Mouse (Mus musculus) thymus, adult 2 months (tissue): ENCODE data around the gene Stn1. TPM values are rescaled to one million over a fixed set of nuclear protein-coding genes. Genes with fewer than 3 reads are reported as not detected.

Experiments
- DNase-seq: peaks from one replicate; pipeline ENCODE4 v3.0.0; 2021
- H3K27ac ChIP-seq: fragments of 200-500 bp; 2 replicates; pipeline ENCODE4 v1.5.1; 2012; ENCODE audit warnings: low read length, control low read depth; ENCODE audit not compliant: control insufficient read depth, insufficient read depth
- H3K27me3 ChIP-seq: fragments of 200-500 bp; 2 replicates; pipeline ENCODE4 v1.6.1; 2012; ENCODE audit warnings: mild to moderate bottlenecking, low read length, moderate library complexity, mixed read lengths; ENCODE audit not compliant: control insufficient read depth, insufficient read depth
- H3K36me3 ChIP-seq: fragments of 200-500 bp; 2 replicates; pipeline ENCODE4 v1.6.1; 2012; ENCODE audit warnings: mild to moderate bottlenecking, low read length, moderate library complexity; ENCODE audit not compliant: control insufficient read depth, insufficient read depth
- H3K4me1 ChIP-seq: fragments of 200-500 bp; replicated peaks from 2 replicates; pipeline ENCODE4 v1.6.1; 2012; ENCODE audit warnings: low read length; ENCODE audit not compliant: control insufficient read depth, insufficient read depth
- H3K4me3 ChIP-seq: fragments of 200-500 bp; 2 replicates; pipeline ENCODE4 v1.5.1; 2012; ENCODE audit warnings: mild to moderate bottlenecking, low read length, control low read depth, moderate library complexity; ENCODE audit not compliant: control insufficient read depth, insufficient read depth
- CTCF ChIP-seq: fragments of 200-500 bp; IDR thresholded peaks from 2 replicates; pipeline ENCODE4 v1.5.1; 2012; ENCODE audit warnings: mild to moderate bottlenecking, control low read depth, low read length, moderate library complexity, borderline replicate concordance; ENCODE audit not compliant: control insufficient read depth, poor library complexity, insufficient read depth; ENCODE audit errors: extremely low read depth
- POLR2A ChIP-seq: fragments of 200-500 bp; IDR thresholded peaks from 2 replicates; pipeline ENCODE4 v1.6.1; 2012; ENCODE audit warnings: mild to moderate bottlenecking, low read length, control low read depth, moderate library complexity; ENCODE audit not compliant: control insufficient read depth, poor library complexity, insufficient read depth; ENCODE audit errors: extremely low read depth
- WGBS: fragments of 180-500 bp; shearing (Covaris S2); methylation state at CpG from one replicate; pipeline ENCODE4 v1.1.7; 2018; 5-methylcytosine and 5-hydroxymethylcytosine counted together
- polyA plus RNA-seq: library from polyadenylated mRNA; depleted of rRNA; stranded (reverse); fragments of >200 nt; gene quantifications from 2 replicates; pipeline ENCODE4 v1.2.3, GENCODE M21; 2012

The Stn1 gene
- polyA plus RNA-seq, 1 experiment = 24.8 TPM

DNA sequence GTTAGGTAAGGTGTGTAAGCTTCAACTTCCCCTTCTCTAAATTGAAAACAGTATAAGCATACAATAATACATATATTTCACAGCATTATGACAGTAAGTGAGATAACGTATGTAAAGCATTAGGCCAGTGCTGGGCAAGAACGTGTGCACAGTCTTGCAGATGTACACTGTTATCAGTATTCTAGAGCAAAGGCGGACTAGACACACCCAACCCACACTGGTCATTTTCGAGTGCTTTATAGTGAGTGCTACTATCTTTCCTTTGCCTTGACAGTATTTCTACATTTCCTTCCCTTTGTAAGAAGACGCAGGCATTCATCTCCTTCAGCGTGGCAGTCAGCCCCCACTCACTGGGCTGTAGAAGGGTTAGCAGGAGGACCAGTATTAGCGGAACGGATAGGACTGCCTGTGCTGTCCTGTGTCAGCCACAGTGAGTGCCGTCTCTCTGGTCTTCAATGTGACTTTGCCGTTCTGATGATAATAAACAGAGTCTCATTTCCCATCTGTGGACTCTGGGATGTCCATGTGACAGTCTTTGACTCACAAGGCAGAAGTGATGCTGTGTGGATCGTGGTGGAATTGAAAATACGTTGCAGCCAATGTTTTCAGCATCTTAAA is 23.3 kb upstream of the Stn1 start:
- Histone ChIP-seq H3K4me1 (peaks cover 2% of the 10 kb centered on the region; the same call in 1 of the 2 replicates), H3K27me3 (no peaks in the 10 kb centered on the region), H3K36me3 (no peaks in the 10 kb centered on the region), H3K27ac (no peak overlapping the region), H3K4me3 (no peak overlapping the region)
- no peak for DNase-seq
- 96% methylated on average over 12 of the region's 12 CpGs for WGBS
- no peak for TF ChIP-seq POLR2A
- no peak for TF ChIP-seq CTCF

DNA sequence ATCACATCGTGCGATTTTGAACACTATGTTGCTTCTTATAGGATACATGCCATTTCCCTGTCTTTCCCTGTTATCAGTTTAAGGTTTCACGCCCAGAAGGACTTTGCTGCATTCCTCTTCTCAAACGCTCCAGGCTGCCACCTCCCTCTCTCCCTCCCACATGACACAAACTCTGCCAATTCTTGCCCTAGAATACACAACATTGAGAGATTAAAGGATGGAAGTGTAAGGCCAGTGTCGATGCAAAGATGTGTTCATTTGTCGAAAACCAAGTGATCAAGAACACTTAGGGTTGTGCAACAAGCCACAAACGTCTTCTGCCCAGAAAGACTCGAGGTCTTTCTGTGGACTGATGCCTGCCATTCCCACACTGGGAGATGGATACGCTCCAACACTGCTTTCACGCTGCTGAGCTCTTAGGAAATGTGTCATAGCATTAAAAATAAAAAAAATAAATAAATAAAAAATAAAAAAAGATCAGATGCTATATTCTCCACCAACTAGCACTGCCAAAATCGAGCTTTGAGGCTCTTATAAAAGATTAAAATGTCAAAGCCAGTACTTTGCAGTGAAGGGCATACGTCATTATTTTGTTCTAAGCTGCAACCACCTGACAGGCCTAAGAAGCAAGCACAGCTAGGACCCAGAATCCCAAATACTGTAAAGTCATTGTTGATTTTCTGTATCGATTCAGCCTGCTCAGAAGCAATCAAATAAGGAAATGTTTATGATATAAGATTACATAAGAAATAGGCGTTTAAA is 22.6 kb upstream of the Stn1 start:
- no peak overlapping the region for H3K4me3 ChIP-seq
- DNase-seq = no peak
- no peak for TF ChIP-seq POLR2A
- TF ChIP-seq CTCF = no peak
- H3K27ac ChIP-seq = no peak overlapping the region
- peaks cover 2% of the 10 kb centered on the region; the same call in 1 of the 2 replicates for H3K4me1 ChIP-seq
- H3K36me3 ChIP-seq = no peaks in the 10 kb centered on the region
- 90% methylated on average over 14 of the region's 14 CpGs for WGBS
- no peaks in the 10 kb centered on the region for H3K27me3 ChIP-seq

DNA sequence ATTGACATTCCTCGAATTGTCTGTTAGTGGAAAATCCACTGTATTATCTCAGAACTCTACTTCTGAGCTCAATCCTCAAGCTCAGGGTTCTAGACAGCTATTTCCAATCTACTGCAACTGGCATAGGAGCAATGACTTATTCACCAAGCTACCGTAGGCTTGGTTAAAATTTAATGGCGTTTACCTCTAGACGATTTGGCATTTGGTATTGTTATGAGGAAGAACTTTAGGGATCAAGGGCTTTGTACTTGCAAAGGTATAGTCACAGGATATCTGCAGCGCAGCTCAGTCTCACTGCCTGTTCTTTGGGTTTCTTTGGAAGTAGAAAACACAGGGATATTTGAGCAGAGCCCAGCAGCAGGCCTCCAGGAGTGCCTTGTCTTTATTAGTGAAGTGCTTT is 21.8 kb upstream of the Stn1 start:
- Histone ChIP-seq H3K27ac (no peak overlapping the region), H3K4me3 (no peak overlapping the region), H3K4me1 (peaks cover 2% of the 10 kb centered on the region; the same call in 1 of the 2 replicates), H3K36me3 (no peaks in the 10 kb centered on the region), H3K27me3 (no peaks in the 10 kb centered on the region)
- DNase-seq = no peak
- TF ChIP-seq CTCF = no peak
- no peak for TF ChIP-seq POLR2A
- 96% methylated on average over 5 of the region's 5 CpGs for WGBS

DNA sequence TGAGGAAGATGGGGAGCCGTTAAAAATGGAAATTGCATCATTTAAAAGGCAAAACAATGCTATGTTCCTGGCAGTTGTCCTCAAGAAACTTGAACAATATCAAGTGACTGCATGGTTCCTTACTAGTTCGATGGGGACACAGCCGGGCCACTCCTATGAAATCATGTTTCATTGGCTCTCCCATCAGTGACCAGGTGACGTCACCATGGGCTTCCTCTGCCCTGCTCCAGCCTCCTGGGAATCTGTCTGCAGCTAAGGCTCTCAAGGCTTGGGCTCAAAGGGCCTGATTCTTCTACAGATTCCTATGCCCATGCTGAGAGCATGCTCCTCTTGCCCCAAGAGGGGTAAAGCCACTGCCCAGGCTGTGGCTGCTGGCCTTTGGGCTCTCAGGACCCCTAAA is 12.3 kb upstream of the Stn1 start:
- TF ChIP-seq POLR2A (no peak), CTCF (no peak)
- H3K27ac ChIP-seq = no peak overlapping the region
- no peak overlapping the region for H3K4me3 ChIP-seq
- no peaks in the 10 kb centered on the region for H3K27me3 ChIP-seq
- 0 out of 2 replicates have a peak, but pooled peaks cover 2% of the 10 kb centered on the region for H3K4me1 ChIP-seq
- no peak for DNase-seq
- H3K36me3 ChIP-seq = no peaks in the 10 kb centered on the region
- 92% methylated on average over 4 of the region's 4 CpGs for WGBS

DNA sequence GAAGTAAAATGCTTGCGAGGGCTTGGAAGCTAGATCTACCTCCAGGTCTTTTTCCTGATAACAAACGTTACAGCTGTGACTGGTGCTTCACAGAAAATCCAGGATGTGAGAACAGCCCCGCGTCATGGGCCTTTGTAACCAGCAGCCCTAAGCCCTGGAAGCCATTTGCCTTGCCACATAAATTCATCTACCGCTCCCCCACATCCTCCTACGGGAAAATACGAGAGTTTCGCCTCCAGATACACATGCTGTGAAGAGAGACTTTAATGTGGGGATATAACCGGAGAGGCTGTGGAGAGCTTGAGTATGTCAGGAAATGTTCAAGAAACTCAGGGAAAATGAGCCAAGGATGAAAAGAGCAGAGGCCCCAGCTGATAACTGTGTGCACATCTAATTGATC is 11.9 kb upstream of the Stn1 start:
- WGBS = 96% methylated on average over 9 of the region's 9 CpGs
- DNase-seq = no peak
- H3K27me3 ChIP-seq = no peaks in the 10 kb centered on the region
- no peak overlapping the region for H3K27ac ChIP-seq
- TF ChIP-seq POLR2A (no peak), CTCF (no peak)
- no peaks in the 10 kb centered on the region for H3K36me3 ChIP-seq
- H3K4me3 ChIP-seq = no peak overlapping the region
- 0 out of 2 replicates have a peak, but pooled peaks cover 2% of the 10 kb centered on the region for H3K4me1 ChIP-seq

DNA sequence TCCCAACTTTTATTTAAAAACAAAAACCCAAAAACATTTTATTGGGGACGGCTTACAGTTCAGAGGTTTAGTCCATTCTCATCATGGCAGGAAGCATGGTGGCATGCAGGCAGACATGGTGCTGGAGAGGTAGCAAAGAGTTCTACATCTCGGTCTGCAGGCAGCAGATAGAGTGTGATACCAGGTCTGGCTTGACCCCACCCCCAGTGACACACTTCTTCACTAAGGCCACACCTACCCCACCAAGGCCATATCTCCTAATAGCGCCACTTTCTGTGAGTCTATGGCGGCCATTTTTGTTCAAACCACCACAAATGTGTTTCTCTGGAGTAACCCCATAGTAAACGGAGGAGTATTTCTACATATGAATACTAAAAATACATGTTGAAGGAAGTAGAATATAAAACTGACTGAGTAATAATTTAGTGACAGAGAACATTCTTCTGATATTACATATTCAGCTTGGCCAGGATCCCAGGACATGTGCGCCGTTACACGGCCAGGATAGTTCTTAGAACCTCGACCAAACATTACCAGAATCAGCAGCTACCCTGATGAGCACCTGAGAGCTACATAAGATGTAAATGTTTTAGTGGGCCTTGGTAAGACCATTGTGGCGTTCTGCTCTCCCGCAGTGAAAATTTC is 11.2 kb upstream of the Stn1 start:
- DNase-seq = no peak
- Histone ChIP-seq H3K36me3 (no peaks in the 10 kb centered on the region), H3K4me3 (no peak overlapping the region), H3K27me3 (no peaks in the 10 kb centered on the region), H3K4me1 (0 out of 2 replicates have a peak, but pooled peaks cover 2% of the 10 kb centered on the region), H3K27ac (no peak overlapping the region)
- WGBS = 97% methylated on average over 11 of the region's 11 CpGs
- no peak for TF ChIP-seq CTCF
- TF ChIP-seq POLR2A = no peak
